Mouse (Mus musculus) brain, embryonic 14.5 days (tissue): Measurements from ENCODE around the gene Dnmt3a.
"Not testable (repeated sequence)": the region's sequence is repeated elsewhere in the genome, so short reads cannot be mapped to it uniquely, and the experiment has no call there.

Source experiments
- CTCF ChIP-seq: fragments of 200-500 bp; IDR thresholded peaks from 2 replicates; pipeline ENCODE4 v1.5.1; 2012; ENCODE audit warnings: inconsistent platforms, mild to moderate bottlenecking, moderate library complexity, borderline replicate concordance; ENCODE audit not compliant: insufficient read depth, insufficient read length; ENCODE audit errors: extremely low read depth
- POLR2A ChIP-seq: fragments of 200-500 bp; IDR thresholded peaks from 2 replicates; pipeline ENCODE4 v1.6.1; 2012; ENCODE audit warnings: mild to moderate bottlenecking, inconsistent platforms, borderline replicate concordance; ENCODE audit not compliant: poor library complexity, insufficient read depth, insufficient read length, severe bottlenecking; ENCODE audit errors: extremely low read depth

DNA sequence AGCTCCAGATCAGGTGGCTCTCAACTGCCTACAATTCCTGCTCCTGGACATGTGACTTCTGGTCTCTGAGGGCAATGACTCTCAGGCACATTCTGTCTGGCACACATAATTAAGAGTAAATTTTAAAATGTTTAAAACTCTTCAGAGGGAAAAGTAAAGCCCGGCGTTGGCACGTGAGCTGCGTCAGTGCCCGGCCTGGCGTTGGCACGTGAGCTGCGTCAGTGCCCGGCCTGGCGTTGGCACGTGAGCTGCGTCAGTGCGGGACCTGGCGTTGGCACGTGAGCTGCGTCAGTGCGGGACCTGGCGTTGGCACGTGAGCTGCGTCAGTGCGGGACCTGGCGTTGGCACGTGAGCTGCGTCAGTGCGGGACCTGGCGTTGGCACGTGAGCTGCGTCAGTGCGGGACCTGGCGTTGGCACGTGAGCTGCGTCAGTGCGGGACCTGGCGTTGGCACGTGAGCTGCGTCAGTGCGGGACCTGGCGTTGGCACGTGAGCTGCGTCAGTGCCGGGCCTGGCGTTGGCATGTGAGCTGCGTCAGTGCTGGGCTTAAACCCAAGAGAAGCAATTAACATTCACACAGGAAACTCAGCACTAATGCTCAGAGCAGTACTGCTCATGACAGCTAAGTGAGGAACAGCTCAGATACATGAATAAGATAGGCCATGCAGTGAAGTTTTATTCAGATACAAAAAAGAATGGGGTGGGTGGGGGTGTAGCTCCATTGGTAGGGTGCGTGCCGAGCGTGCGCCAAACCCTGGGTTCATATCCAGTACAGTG lies 124.5 kb downstream of the Dnmt3a start:
- TF ChIP-seq CTCF, POLR2A: not testable (repeated sequence)
